Mouse (Mus musculus) stomach, embryonic 14.5 days (tissue): ENCODE measurements around the gene Cyp2s1. TPM values are rescaled to one million over a fixed set of nuclear protein-coding genes. Genes with fewer than 3 reads are reported as not detected.
A peak's percentile ranks its signal among the peaks of the same experiment; 100 is the strongest.

Experiments
- ATAC-seq: fragments of 200-750 bp; cut with Nextera tagmentation; 2 replicates; pipeline ENCODE4 v1.8.0; 2017; ENCODE audit warnings: low read depth, moderate TSS enrichment; ENCODE audit not compliant: insufficient number of reproducible peaks, insufficient read depth, low FRiP score
- H3K27ac ChIP-seq: fragments of 300-500 bp; sonication (generic); 2 replicates; pipeline ENCODE4 v1.5.1; 2014; ENCODE audit warnings: mild to moderate bottlenecking, low read length, moderate library complexity, mixed read lengths
- H3K27me3 ChIP-seq: fragments of 300-500 bp; sonication (generic); 2 replicates; pipeline ENCODE4 v1.6.1; 2014; ENCODE audit warnings: low read length, control low read depth, mixed read lengths; ENCODE audit not compliant: control insufficient read depth, insufficient read depth
- H3K36me3 ChIP-seq: fragments of 300-500 bp; sonication (generic); 2 replicates; pipeline ENCODE4 v1.6.1; 2014; ENCODE audit warnings: mild to moderate bottlenecking, control low read depth, low read length, moderate library complexity, mixed read lengths; ENCODE audit not compliant: control insufficient read depth, insufficient read depth
- H3K4me1 ChIP-seq: fragments of 300-500 bp; sonication (generic); 2 replicates; pipeline ENCODE4 v1.6.1; 2014; ENCODE audit warnings: low read length, control low read depth, mixed read lengths; ENCODE audit not compliant: control insufficient read depth, insufficient read depth
- H3K4me2 ChIP-seq: fragments of 300-500 bp; sonication (generic); replicated peaks from 2 replicates; pipeline ENCODE4 v1.6.1; 2014; ENCODE audit warnings: low read depth, low read length, control low read depth
- H3K4me3 ChIP-seq: fragments of 300-500 bp; sonication (generic); 2 replicates; pipeline ENCODE4 v1.5.1; 2014; ENCODE audit warnings: low read depth, low read length, control low read depth
- H3K9ac ChIP-seq: fragments of 300-500 bp; sonication (generic); replicated peaks from 2 replicates; pipeline ENCODE4 v1.6.1; 2014; ENCODE audit warnings: low read depth, mild to moderate bottlenecking, control low read depth, low read length, moderate library complexity, mixed read lengths
- H3K9me3 ChIP-seq: fragments of 300-500 bp; sonication (generic); 2 replicates; pipeline ENCODE4 v1.6.1; 2016; ENCODE audit warnings: low read depth, low read length, control low read depth; ENCODE audit not compliant: control insufficient read depth
- WGBS: fragments of 180-500 bp; shearing (Covaris S2); extraction: QIAGEN DNeasy Blood & Tissue Kit; methylation state at CpG from one replicate; pipeline ENCODE4 v1.1.7; 2014; 5-methylcytosine and 5-hydroxymethylcytosine counted together
- polyA plus RNA-seq: library from polyadenylated mRNA; unstranded; fragments of >200 nt; fragmentation: Nextera tagmentation; extraction: Ambion mirVana; gene quantifications from 2 replicates; pipeline ENCODE4 v1.2.1, GENCODE M21; 2014

The Cyp2s1 gene
- polyA plus RNA-seq, 1 experiment from 2014 or later, result 32.0 TPM

GRCm38 (mm10) chr7:25761354-25761753, 55.4 kb downstream of the Cyp2s1 start:
- H3K4me1 ChIP-seq, result no peaks in the 10 kb centered on the region
- no peak overlapping the region for H3K4me3 ChIP-seq
- 84% methylated on average over 10 of the region's 10 CpGs for WGBS
- H3K27me3 ChIP-seq, result no peaks in the 10 kb centered on the region
- no peak for ATAC-seq
- H3K27ac ChIP-seq, result no peak overlapping the region
- H3K4me2 ChIP-seq, result no peak overlapping the region
- no peak overlapping the region for H3K9ac ChIP-seq
- H3K9me3 ChIP-seq, result no peaks in the 10 kb centered on the region
- H3K36me3 ChIP-seq, result peaks cover 38% of the 10 kb centered on the region

GRCm38 (mm10) chr7:25756011-25756410, 60.7 kb downstream of the Cyp2s1 start:
- no peaks in the 10 kb centered on the region for H3K9me3 ChIP-seq
- H3K4me2 ChIP-seq, result peak overlapping the region; percentile 92
- WGBS, result 1% methylated on average over 18 of the region's 18 CpGs
- H3K27ac ChIP-seq, result peak overlapping the region; percentile 87
- H3K4me3 ChIP-seq, result peak overlapping the region; percentile 99
- no peaks in the 10 kb centered on the region for H3K27me3 ChIP-seq
- H3K36me3 ChIP-seq, result peaks cover 19% of the 10 kb centered on the region
- peak; percentile 29 for ATAC-seq
- H3K9ac ChIP-seq, result no peak overlapping the region; the same call in 1 of the 2 replicates
- peaks cover 14% of the 10 kb centered on the region for H3K4me1 ChIP-seq

- Histone ChIP-seq H3K4me2 (peak overlapping the region; percentile 92), H3K4me1 (peaks cover 14% of the 10 kb centered on the region), H3K9me3 (no peaks in the 10 kb centered on the region), H3K27ac (peak overlapping the region; percentile 87), H3K36me3 (peaks cover 20% of the 10 kb centered on the region), H3K9ac (no peak overlapping the region; the same call in 1 of the 2 replicates), H3K27me3 (no peaks in the 10 kb centered on the region), H3K4me3 (peak overlapping the region; percentile 99)
- ATAC-seq, result peak; percentile 35; the same call in 1 of the 2 replicates
- WGBS, result 0% methylated on average over 15 of the region's 15 CpGs
Observed at GRCm38 (mm10) chr7:25755468-25755833, 61.3 kb downstream of the Cyp2s1 start.

- Histone ChIP-seq H3K36me3 (peaks cover 25% of the 10 kb centered on the region), H3K27me3 (no peaks in the 10 kb centered on the region), H3K9ac (peak within 1 kb of the TSS; percentile 99), H3K9me3 (no peaks in the 10 kb centered on the region), H3K4me3 (peak within 1 kb of the TSS; percentile 99), H3K4me1 (peaks cover 14% of the 10 kb centered on the region), H3K4me2 (peak within 1 kb of the TSS; percentile 98), H3K27ac (peak within 1 kb of the TSS; percentile 97)
- WGBS, result under 1% methylated on average over 55 of the region's 55 CpGs
- ATAC-seq, result peak; percentile 94
Observed at GRCm38 (mm10) chr7:25754738-25755467, 61.8 kb downstream of the Cyp2s1 start, which contains the start of gene Hnrnpul1. Gene Hnrnpul1 (minus strand): TSS chr7:25754757.

- Histone ChIP-seq H3K27me3 (no peaks in the 10 kb centered on the region), H3K9me3 (no peaks in the 10 kb centered on the region), H3K4me3 (peak overlapping the region; percentile 99), H3K4me2 (peak overlapping the region; percentile 98; the same call in 1 of the 2 replicates), H3K36me3 (peaks cover 30% of the 10 kb centered on the region), H3K9ac (peak overlapping the region; percentile 99), H3K27ac (peak overlapping the region; percentile 97), H3K4me1 (peaks cover 14% of the 10 kb centered on the region)
- no peak for ATAC-seq
- WGBS, result under 1% methylated on average over 29 of the region's 30 CpGs
Observed at GRCm38 (mm10) chr7:25754439-25754737, 62.3 kb downstream of the Cyp2s1 start.

GRCm38 (mm10) chr7:25753643-25754438, 62.9 kb downstream of the Cyp2s1 start:
- Histone ChIP-seq H3K9me3 (no peaks in the 10 kb centered on the region), H3K27me3 (no peaks in the 10 kb centered on the region), H3K4me3 (peak overlapping the region; percentile 99), H3K4me1 (peaks cover 14% of the 10 kb centered on the region), H3K36me3 (peaks cover 36% of the 10 kb centered on the region), H3K4me2 (peak overlapping the region; percentile 98), H3K27ac (peak overlapping the region; percentile 97), H3K9ac (peak overlapping the region; percentile 99)
- ATAC-seq, result no peak
- WGBS, result under 1% methylated on average over 46 of the region's 46 CpGs

- Histone ChIP-seq H3K4me3 (peak overlapping the region; percentile 99), H3K27ac (no peak overlapping the region; the same call in 1 of the 2 replicates), H3K9ac (peak overlapping the region; percentile 99), H3K9me3 (no peaks in the 10 kb centered on the region), H3K4me2 (peak overlapping the region; percentile 98), H3K27me3 (no peaks in the 10 kb centered on the region), H3K4me1 (peaks cover 14% of the 10 kb centered on the region), H3K36me3 (peaks cover 38% of the 10 kb centered on the region)
- no peak for ATAC-seq
Observed at GRCm38 (mm10) chr7:25753076-25753475, 63.6 kb downstream of the Cyp2s1 start.
